In genomic region chr11:103394025-103394424, GRCm38 (mm10) we compare ENCODE assay signal across 25 mouse cellular contexts. TPM values are rescaled to one million over a fixed set of nuclear protein-coding genes. Genes with fewer than 3 reads are reported as not detected.
A peak's percentile ranks its signal among the peaks of the same experiment; 100 is the strongest.
DNase-seq lines count a peak whose midpoint lies in the region; ATAC-seq and TF ChIP-seq lines count a peak whose summit lies in the region.
"Had no signal": no experiment of that assay in that cellular context is flagged by ENCODE, and none has a peak within 500 bp of the region (broad histone marks: within the 10 kb centered on the region; RNA-seq: fewer than 3 reads in every experiment).

No protein-coding gene starts in this region.

- peak; percentile 59; the same call in 1 of the 2 replicates for ATAC-seq in frontal cortex, adult (ENCODE audit: low TSS enrichment)
- peak; percentile 68 for ATAC-seq in lung, postnatal 0 days
- no peak for ATAC-seq in forebrain, embryonic 16.5 days
- ATAC-seq: forebrain, embryonic 13.5 days; forebrain, embryonic 15.5 days had no signal

- no peaks in the 10 kb centered on the region for H3K27me3 ChIP-seq in lung, postnatal 0 days (replicated peaks; ENCODE audit: insufficient read depth, low read length)
- no peaks in the 10 kb centered on the region for H3K27me3 ChIP-seq in C2C12 (ENCODE audit: control insufficient read depth, insufficient read depth, insufficient read length)
- H3K27me3 ChIP-seq in forebrain, embryonic 16.5 days (replicated peaks; ENCODE audit: control insufficient read depth, insufficient read depth, low read length): no peaks in the 10 kb centered on the region
- H3K27me3 ChIP-seq: embryonic facial prominence, embryonic 13.5 days; embryonic facial prominence, embryonic 15.5 days; forebrain, embryonic 13.5 days; forebrain, embryonic 15.5 days had no signal

- no peak for TF ChIP-seq POLR2A in olfactory bulb, adult 2 months (IDR thresholded peaks at IDR 0.05; ENCODE audit: insufficient read depth, low read depth, low read length)

- H3ac ChIP-seq in C2C12 (ENCODE audit: control insufficient read depth, insufficient read length, low read depth): no peak overlapping the region

- no peak overlapping the region for H3K4me3 ChIP-seq in lung, postnatal 0 days (ENCODE audit: low read depth, low read length)
- H3K4me3 ChIP-seq in C2C12 (ENCODE audit: insufficient read depth, poor library complexity, severe bottlenecking): no peak overlapping the region
- H3K4me3 ChIP-seq in olfactory bulb, adult 2 months (ENCODE audit: insufficient read depth, low read depth, low read length): no peak overlapping the region
- H3K4me3 ChIP-seq in forebrain, embryonic 16.5 days (replicated peaks; ENCODE audit: low read length): no peak overlapping the region
- H3K4me3 ChIP-seq: embryonic facial prominence, embryonic 13.5 days; embryonic facial prominence, embryonic 15.5 days; erythroblast, embryonic 14.5 days; forebrain, embryonic 10.5 days; forebrain, embryonic 13.5 days; forebrain, embryonic 15.5 days had no signal

- no peak overlapping the region for H3K27ac ChIP-seq in lung, postnatal 0 days (ENCODE audit: low read length)
- peak overlapping the region; percentile 30; the same call in 1 of the 2 replicates for H3K27ac ChIP-seq in olfactory bulb, adult 2 months (ENCODE audit: insufficient read depth, low read depth, low read length)
- no peak overlapping the region for H3K27ac ChIP-seq in forebrain, embryonic 16.5 days (ENCODE audit: low read length)
- H3K27ac ChIP-seq: embryonic facial prominence, embryonic 13.5 days; embryonic facial prominence, embryonic 15.5 days; forebrain, embryonic 10.5 days; forebrain, embryonic 13.5 days; forebrain, embryonic 15.5 days had no signal

- no peak for TF ChIP-seq CTCF in lung, postnatal 0 days (IDR thresholded peaks at IDR 0.05)
- no peak for TF ChIP-seq CTCF in C2C12 (IDR thresholded peaks at IDR 0.05; ENCODE audit: control insufficient read depth, insufficient read depth, insufficient read length)
- TF ChIP-seq CTCF in olfactory bulb, adult 2 months (IDR thresholded peaks at IDR 0.05; ENCODE audit: insufficient read depth, low read depth, low read length): no peak

- TF ChIP-seq EP300 in lung, postnatal 0 days (IDR thresholded peaks at IDR 0.05): no peak

- WGBS in lung, postnatal 0 days: 69% methylated on average over 7 of the region's 7 CpGs
- WGBS in olfactory bulb, adult 2 months: 52% methylated on average over 7 of the region's 7 CpGs
- 92% methylated on average over 7 of the region's 7 CpGs for whole genome bisulfite sequencing in forebrain, embryonic 16.5 days

- no peak overlapping the region for H3K9ac ChIP-seq in lung, postnatal 0 days (replicated peaks; ENCODE audit: low read depth)
- no peak overlapping the region for H3K9ac ChIP-seq in forebrain, embryonic 16.5 days (replicated peaks; ENCODE audit: low read depth, low read length)
- H3K9ac ChIP-seq: embryonic facial prominence, embryonic 15.5 days; forebrain, embryonic 13.5 days; forebrain, embryonic 15.5 days had no signal

- no peak for DNase-seq in frontal cortex, postnatal 14 days (ENCODE audit: low spot score in 2 of 2)
- DNase-seq in lung, postnatal 0 days (ENCODE audit: low spot score): peak; percentile 34
- no peak for DNase-seq in lung, postnatal 4 days
- DNase-seq in kidney, adult 11 months: no peak
- DNase-seq: adrenal gland, adult 2 months; adrenal gland, postnatal 14 days; adrenal gland, postnatal 36 days; B cell, adult 2 months; cerebellum, adult 11 months; cerebellum, adult 18-20 months; cerebellum, adult 8-10 months; cerebellum, adult 9-11 months; cerebellum, postnatal 14 days; cerebellum, postnatal 36 days; embryo, embryonic 11 days had no signal

- no peaks in the 10 kb centered on the region for H3K9me3 ChIP-seq in lung, postnatal 0 days (ENCODE audit: low read length)
- H3K9me3 ChIP-seq in forebrain, embryonic 16.5 days (ENCODE audit: control insufficient read depth, low read length): no peaks in the 10 kb centered on the region
- H3K9me3 ChIP-seq: embryonic facial prominence, embryonic 13.5 days; embryonic facial prominence, embryonic 15.5 days; forebrain, embryonic 10.5 days; forebrain, embryonic 13.5 days; forebrain, embryonic 15.5 days had no signal

- H3K36me3 ChIP-seq in lung, postnatal 0 days (ENCODE audit: insufficient read depth, low read length): peaks cover 23% of the 10 kb centered on the region
- peaks cover 50% of the 10 kb centered on the region for H3K36me3 ChIP-seq in C2C12 (ENCODE audit: control insufficient read depth, insufficient read depth)
- peaks cover 17% of the 10 kb centered on the region for H3K36me3 ChIP-seq in forebrain, embryonic 16.5 days (ENCODE audit: control insufficient read depth, insufficient read depth)

- no peak overlapping the region for H3K4me2 ChIP-seq in lung, postnatal 0 days (replicated peaks; ENCODE audit: low read depth, low read length)
- no peak overlapping the region for H3K4me2 ChIP-seq in forebrain, embryonic 16.5 days (ENCODE audit: low read length)
- H3K4me2 ChIP-seq: embryonic facial prominence, embryonic 13.5 days; embryonic facial prominence, embryonic 15.5 days; forebrain, embryonic 13.5 days; forebrain, embryonic 15.5 days had no signal

- H3K4me1 ChIP-seq in lung, postnatal 0 days (ENCODE audit: insufficient read depth, low read depth, low read length): no peaks in the 10 kb centered on the region
- H3K4me1 ChIP-seq in olfactory bulb, adult 2 months (ENCODE audit: control insufficient read depth, insufficient read depth, low read length): 0 out of 2 replicates have a peak, but pooled peaks cover 3% of the 10 kb centered on the region
- H3K4me1 ChIP-seq in forebrain, embryonic 16.5 days (replicated peaks; ENCODE audit: control insufficient read depth, insufficient read depth, low read length): no peaks in the 10 kb centered on the region
- H3K4me1 ChIP-seq: embryonic facial prominence, embryonic 13.5 days; embryonic facial prominence, embryonic 15.5 days; forebrain, embryonic 10.5 days; forebrain, embryonic 13.5 days; forebrain, embryonic 15.5 days had no signal

- peaks cover 6% of the 10 kb centered on the region for H3K79me2 ChIP-seq in C2C12 (ENCODE audit: control insufficient read depth, insufficient read depth)

- H3K79me3 ChIP-seq in C2C12 (ENCODE audit: low read depth): no peaks in the 10 kb centered on the region

TF ChIP-seq in C2C12, 6 proteins besides CTCF, POLR2A, EP300 and RAD21:
- no peak for TF ChIP-seq MYOD1 (IDR thresholded peaks at IDR 0.05; ENCODE audit: control insufficient read depth, insufficient read length, low read depth)
- TF ChIP-seq MAX (IDR thresholded peaks at IDR 0.05): peak; percentile 18
- TF ChIP-seq USF1 (IDR thresholded peaks at IDR 0.05; ENCODE audit: low read depth): no peak
TF ChIP-seq in C2C12: peak in this region for 1.

RNA-seq across cellular contexts. Expression of gene Plekhm1, which starts 18.5 kb away (rescaled TPM):
- polyA plus RNA-seq in lung, postnatal 0 days (2015; fragmentation: Nextera tagmentation; extraction: Ambion mirVana): 8.1 and 9.4 TPM in 2 replicates
- polyA plus RNA-seq in C2C12 (2012; fragmentation: generic; extraction: Trizol): 7.1 TPM
- polyA plus RNA-seq in olfactory bulb, adult 2 months (2012; ENCODE audit: insufficient read depth, insufficient read length, low replicate concordance, missing spikeins): not detected in 2 replicates
- 10.3 and 11.3 TPM in 2 replicates for polyA plus RNA-seq in forebrain, embryonic 16.5 days (2015; fragmentation: Nextera tagmentation; extraction: Ambion mirVana)

RNA-seq across cellular contexts. Expression of gene Arhgap27, which starts 30.5 kb away (rescaled TPM):
- polyA plus RNA-seq in lung, postnatal 0 days (2015; fragmentation: Nextera tagmentation; extraction: Ambion mirVana): 18.5 and 20.0 TPM in 2 replicates
- polyA plus RNA-seq in C2C12 (2012; fragmentation: generic; extraction: Trizol): 0.19 TPM
- polyA plus RNA-seq in olfactory bulb, adult 2 months (2012; ENCODE audit: insufficient read depth, insufficient read length, low replicate concordance, missing spikeins): not detected in 2 replicates
- 3.0 and 3.3 TPM in 2 replicates for polyA plus RNA-seq in forebrain, embryonic 16.5 days (2015; fragmentation: Nextera tagmentation; extraction: Ambion mirVana)
